Mouse (Mus musculus): ENCODE measurements at regions not wholly inside any gene's neighbourhood (a gene's known extent, or its start where the extent isn't known, plus 50 kb on each side); places are given as distances from the start of the nearest gene placed in this dataset.

- WGBS, result 79% methylated on average over 6 of the region's 6 CpGs
- Histone ChIP-seq H3K27ac (replicated peaks; ENCODE audit: low read depth, low read length) (no peak overlapping the region), H3K27me3 (replicated peaks; ENCODE audit: control insufficient read depth, insufficient read depth, low read length) (no peaks in the 10 kb centered on the region), H3K36me3 (ENCODE audit: control insufficient read depth, insufficient read depth, low read length) (no peaks in the 10 kb centered on the region), H3K4me1 (ENCODE audit: control insufficient read depth, insufficient read depth, low read length) (no peaks in the 10 kb centered on the region), H3K9me3 (ENCODE audit: control insufficient read depth, low read length) (no peaks in the 10 kb centered on the region), H3K4me2 (ENCODE audit: low read depth, low read length) (no peak overlapping the region), H3K9ac (ENCODE audit: low read depth, low read length) (no peak overlapping the region), H3K4me3 (ENCODE audit: low read depth, low read length) (no peak overlapping the region)
- ATAC-seq (ENCODE audit: low read depth) (no peak), DNase-seq (ENCODE audit: low spot score) (no peak)
Measured at GRCm38 (mm10) chr6:17157270-17157669, 92.3 kb downstream of the Tes start.

GRCm38 (mm10) chr6:17169971-17170781, 105.2 kb downstream of the Tes start:
- peak; percentile 95 for DNase-seq (ENCODE audit: low spot score)
- H3K27ac ChIP-seq (replicated peaks; ENCODE audit: low read depth, low read length), result peak overlapping the region; percentile 82
- no peak overlapping the region; the same call in 1 of the 2 replicates for H3K4me3 ChIP-seq (ENCODE audit: low read depth, low read length)
- peak; percentile 83 for ATAC-seq (ENCODE audit: low read depth)
- H3K27me3 ChIP-seq (replicated peaks; ENCODE audit: control insufficient read depth, insufficient read depth, low read length), result no peaks in the 10 kb centered on the region
- WGBS, result 34% methylated on average over 18 of the region's 18 CpGs
- no peaks in the 10 kb centered on the region for H3K9me3 ChIP-seq (ENCODE audit: control insufficient read depth, low read length)
- peak overlapping the region; percentile 43 for H3K4me2 ChIP-seq (ENCODE audit: low read depth, low read length)
- peaks cover 20% of the 10 kb centered on the region for H3K4me1 ChIP-seq (ENCODE audit: control insufficient read depth, insufficient read depth, low read length)
- H3K9ac ChIP-seq (ENCODE audit: low read depth, low read length), result no peak overlapping the region
- no peaks in the 10 kb centered on the region for H3K36me3 ChIP-seq (ENCODE audit: control insufficient read depth, insufficient read depth, low read length)

GRCm38 (mm10) chr6:17170782-17171272, 105.9 kb downstream of the Tes start:
- DNase-seq (ENCODE audit: low spot score) (no peak), ATAC-seq (ENCODE audit: low read depth) (peak; percentile 15; the same call in 1 of the 2 replicates)
- WGBS, result 48% methylated on average over 7 of the region's 7 CpGs
- peak overlapping the region; percentile 82 for H3K27ac ChIP-seq (replicated peaks; ENCODE audit: low read depth, low read length)
- no peaks in the 10 kb centered on the region for H3K36me3 ChIP-seq (ENCODE audit: control insufficient read depth, insufficient read depth, low read length)
- peak overlapping the region; percentile 43 for H3K4me2 ChIP-seq (ENCODE audit: low read depth, low read length)
- H3K4me1 ChIP-seq (ENCODE audit: control insufficient read depth, insufficient read depth, low read length), result peaks cover 20% of the 10 kb centered on the region
- H3K9me3 ChIP-seq (ENCODE audit: control insufficient read depth, low read length), result no peaks in the 10 kb centered on the region
- 0 out of 2 replicates have a peak overlapping the region, but pooled peaks have one; percentile 42 for H3K9ac ChIP-seq (ENCODE audit: low read depth, low read length)
- no peak overlapping the region for H3K4me3 ChIP-seq (ENCODE audit: low read depth, low read length)
- no peaks in the 10 kb centered on the region for H3K27me3 ChIP-seq (replicated peaks; ENCODE audit: control insufficient read depth, insufficient read depth, low read length)

DNA sequence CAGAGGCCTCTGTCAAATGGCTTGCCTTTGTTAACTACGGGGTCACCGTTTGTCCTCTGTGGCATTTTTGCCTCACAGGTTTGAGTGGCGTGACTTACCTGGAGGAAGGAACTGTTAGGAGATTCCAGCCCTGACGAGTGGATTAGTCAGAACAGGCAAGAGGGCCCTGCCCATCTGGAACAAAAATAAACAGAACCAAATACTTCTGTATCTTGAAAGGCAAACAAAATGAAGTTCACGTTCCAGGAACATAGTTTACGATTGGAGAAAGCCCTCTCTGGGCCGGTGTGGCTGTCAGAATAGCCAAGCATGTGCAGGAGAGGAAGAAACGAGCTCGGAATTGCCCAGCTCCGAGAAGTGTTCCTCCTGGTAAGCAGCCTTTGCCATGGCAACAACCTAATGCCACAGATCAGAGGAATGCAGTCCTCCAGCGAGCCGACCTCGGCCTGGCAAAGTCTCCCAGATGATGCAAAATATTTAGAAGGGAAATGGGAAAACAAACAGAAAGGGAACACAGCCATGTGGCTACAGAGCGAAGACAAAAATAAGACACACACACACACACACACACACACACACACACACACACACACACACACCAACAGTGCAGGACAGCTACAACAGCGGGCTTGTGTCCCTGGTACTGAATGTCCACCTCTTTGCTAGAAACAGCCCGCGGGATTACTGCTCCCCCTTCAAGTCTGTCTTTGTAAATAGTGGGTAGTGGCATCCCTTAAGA, 106.5 kb downstream of the Tes start:
- ATAC-seq (ENCODE audit: low read depth) (peak; percentile 78), DNase-seq (ENCODE audit: low spot score) (peak; percentile 83)
- Histone ChIP-seq H3K36me3 (ENCODE audit: control insufficient read depth, insufficient read depth, low read length) (no peaks in the 10 kb centered on the region), H3K4me3 (ENCODE audit: low read depth, low read length) (no peak overlapping the region), H3K27me3 (replicated peaks; ENCODE audit: control insufficient read depth, insufficient read depth, low read length) (no peaks in the 10 kb centered on the region), H3K27ac (replicated peaks; ENCODE audit: low read depth, low read length) (peak overlapping the region; percentile 82), H3K4me1 (ENCODE audit: control insufficient read depth, insufficient read depth, low read length) (peaks cover 20% of the 10 kb centered on the region), H3K9me3 (ENCODE audit: control insufficient read depth, low read length) (no peaks in the 10 kb centered on the region), H3K9ac (ENCODE audit: low read depth, low read length) (peak overlapping the region; percentile 42; the same call in 1 of the 2 replicates), H3K4me2 (ENCODE audit: low read depth, low read length) (peak overlapping the region; percentile 43)
- WGBS, result 13% methylated on average over 17 of the region's 17 CpGs

DNA sequence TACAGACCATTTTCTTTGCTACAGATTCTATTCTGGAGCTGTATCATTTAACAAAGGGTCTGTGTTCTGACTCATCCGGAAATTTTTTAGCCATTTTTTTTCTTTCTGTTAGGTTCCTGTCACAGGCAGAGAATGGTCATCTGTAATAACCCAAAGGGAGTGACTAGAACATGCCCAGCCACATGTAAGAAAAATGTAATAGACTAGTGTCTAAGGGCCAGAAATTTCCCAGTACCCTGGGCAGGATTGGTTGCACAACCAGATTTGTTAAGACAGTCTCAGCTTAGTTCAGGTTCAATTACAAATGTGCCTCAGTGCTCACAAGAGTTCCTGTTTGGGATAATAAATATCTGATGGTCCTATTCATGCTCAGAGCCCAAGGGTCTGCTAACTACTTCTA, 107.1 kb downstream of the Tes start:
- H3K4me2 ChIP-seq (ENCODE audit: low read depth, low read length), result peak overlapping the region; percentile 43; the same call in 1 of the 2 replicates
- H3K9me3 ChIP-seq (ENCODE audit: control insufficient read depth, low read length), result no peaks in the 10 kb centered on the region
- DNase-seq (ENCODE audit: low spot score), result no peak
- ATAC-seq (ENCODE audit: low read depth), result no peak
- WGBS, result 24% methylated on average over 1 of the region's 1 CpGs
- no peak overlapping the region for H3K4me3 ChIP-seq (ENCODE audit: low read depth, low read length)
- peak overlapping the region; percentile 82 for H3K27ac ChIP-seq (replicated peaks; ENCODE audit: low read depth, low read length)
- no peak overlapping the region for H3K9ac ChIP-seq (ENCODE audit: low read depth, low read length)
- peaks cover 20% of the 10 kb centered on the region for H3K4me1 ChIP-seq (ENCODE audit: control insufficient read depth, insufficient read depth, low read length)
- no peaks in the 10 kb centered on the region for H3K27me3 ChIP-seq (replicated peaks; ENCODE audit: control insufficient read depth, insufficient read depth, low read length)
- no peaks in the 10 kb centered on the region for H3K36me3 ChIP-seq (ENCODE audit: control insufficient read depth, insufficient read depth, low read length)

DNA sequence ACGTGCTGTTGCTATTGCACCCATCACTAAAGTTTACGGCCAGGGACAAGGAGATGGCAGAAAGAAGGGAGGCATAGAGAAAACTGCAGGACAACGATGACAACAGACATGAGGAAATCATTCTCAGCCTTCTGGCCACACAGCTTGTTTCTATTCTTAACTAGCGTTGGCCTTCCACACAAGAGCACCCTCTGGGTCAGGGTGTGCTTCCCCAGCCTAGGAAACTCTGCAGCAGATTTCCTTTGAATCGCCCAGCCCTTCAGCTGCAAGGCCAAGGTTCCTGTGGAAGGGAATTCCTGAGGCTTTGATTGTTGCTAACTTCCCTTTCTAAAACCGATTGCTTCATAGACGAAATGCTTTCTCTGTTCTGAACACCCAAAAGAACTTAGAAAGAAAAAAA, 103.8 kb upstream of the Cav2 start:
- DNase-seq (ENCODE audit: low spot score) (peak; percentile 31), ATAC-seq (ENCODE audit: low read depth) (no peak)
- Histone ChIP-seq H3K27ac (replicated peaks; ENCODE audit: low read depth, low read length) (no peak overlapping the region), H3K4me1 (ENCODE audit: control insufficient read depth, insufficient read depth, low read length) (no peaks in the 10 kb centered on the region), H3K36me3 (ENCODE audit: control insufficient read depth, insufficient read depth, low read length) (no peaks in the 10 kb centered on the region), H3K27me3 (replicated peaks; ENCODE audit: control insufficient read depth, insufficient read depth, low read length) (no peaks in the 10 kb centered on the region), H3K9me3 (ENCODE audit: control insufficient read depth, low read length) (no peaks in the 10 kb centered on the region), H3K9ac (ENCODE audit: low read depth, low read length) (no peak overlapping the region), H3K4me2 (ENCODE audit: low read depth, low read length) (no peak overlapping the region), H3K4me3 (ENCODE audit: low read depth, low read length) (no peak overlapping the region)
- 44% methylated on average over 7 of the region's 7 CpGs for WGBS

DNA sequence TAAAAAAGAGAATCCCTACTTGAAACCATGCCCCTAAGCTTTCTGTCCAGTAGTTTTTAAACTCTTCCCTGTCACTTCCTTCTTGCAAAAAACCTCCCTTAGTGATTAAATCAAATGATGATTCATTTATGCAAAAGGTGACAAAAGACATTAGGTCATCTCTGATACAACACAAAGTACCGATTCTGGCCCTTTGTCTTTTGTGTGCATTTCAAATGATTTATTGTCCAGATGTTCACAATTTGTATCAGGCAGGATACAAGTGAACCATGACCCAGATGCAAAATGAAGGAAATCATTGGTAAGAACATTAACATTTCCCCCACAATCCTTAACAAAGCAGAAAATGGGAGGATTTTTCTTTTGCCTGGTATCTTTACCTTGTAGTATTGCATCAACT, 101.5 kb upstream of the Cav2 start:
- 45% methylated on average over 1 of the region's 1 CpGs for WGBS

DNA sequence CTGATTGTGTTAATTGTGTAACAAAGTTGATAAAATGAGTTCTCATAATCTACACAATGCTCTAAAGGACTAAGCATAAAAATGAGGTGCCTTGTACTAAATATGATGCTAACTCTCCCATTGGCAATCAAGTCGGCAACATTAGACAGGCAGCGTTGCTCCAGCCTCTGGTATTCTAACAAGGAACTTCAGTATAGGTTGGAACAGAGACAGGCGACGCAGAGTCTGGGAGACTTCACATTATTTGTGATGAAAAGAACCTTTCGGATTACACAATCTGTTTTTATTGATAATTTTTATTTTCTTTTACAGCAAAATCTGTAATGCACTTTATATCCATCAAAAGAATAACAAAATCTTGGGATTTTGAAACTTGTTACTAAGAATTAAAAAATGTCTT, 94.4 kb upstream of the Cav2 start:
- no peak for ATAC-seq (ENCODE audit: low read depth)
- H3K9ac ChIP-seq (ENCODE audit: low read depth, low read length), result no peak overlapping the region
- H3K36me3 ChIP-seq (ENCODE audit: control insufficient read depth, insufficient read depth, low read length), result no peaks in the 10 kb centered on the region
- H3K4me2 ChIP-seq (ENCODE audit: low read depth, low read length), result no peak overlapping the region
- H3K27ac ChIP-seq (replicated peaks; ENCODE audit: low read depth, low read length), result no peak overlapping the region
- no peaks in the 10 kb centered on the region for H3K27me3 ChIP-seq (replicated peaks; ENCODE audit: control insufficient read depth, insufficient read depth, low read length)
- H3K4me1 ChIP-seq (ENCODE audit: control insufficient read depth, insufficient read depth, low read length), result no peaks in the 10 kb centered on the region
- no peak overlapping the region for H3K4me3 ChIP-seq (ENCODE audit: low read depth, low read length)
- H3K9me3 ChIP-seq (ENCODE audit: control insufficient read depth, low read length), result no peaks in the 10 kb centered on the region
- DNase-seq (ENCODE audit: low spot score), result no peak
- 80% methylated on average over 5 of the region's 5 CpGs for WGBS

More for the DNA sequence above, 101.5 kb upstream of the Cav2 start:
- no peak overlapping the region for H3K4me2 ChIP-seq (ENCODE audit: low read depth, low read length)
- no peaks in the 10 kb centered on the region for H3K36me3 ChIP-seq (ENCODE audit: control insufficient read depth, insufficient read depth, low read length)
- DNase-seq (ENCODE audit: low spot score) (no peak), ATAC-seq (ENCODE audit: low read depth) (no peak)
- no peak overlapping the region for H3K4me3 ChIP-seq (ENCODE audit: low read depth, low read length)
- no peak overlapping the region for H3K9ac ChIP-seq (ENCODE audit: low read depth, low read length)
- no peaks in the 10 kb centered on the region for H3K9me3 ChIP-seq (ENCODE audit: control insufficient read depth, low read length)
- H3K27me3 ChIP-seq (replicated peaks; ENCODE audit: control insufficient read depth, insufficient read depth, low read length), result no peaks in the 10 kb centered on the region
- no peak overlapping the region for H3K27ac ChIP-seq (replicated peaks; ENCODE audit: low read depth, low read length)
- no peaks in the 10 kb centered on the region for H3K4me1 ChIP-seq (ENCODE audit: control insufficient read depth, insufficient read depth, low read length)

All from embryonic facial prominence, embryonic 14.5 days (tissue).